ENCODE assay signal across 10 mouse cellular contexts in genomic region chr15:97054131-97054530, GRCm38 (mm10). TPM values are rescaled to one million over a fixed set of nuclear protein-coding genes. Genes with fewer than 3 reads are reported as not detected.
DNase-seq lines count a peak whose midpoint lies in the region; ATAC-seq and TF ChIP-seq lines count a peak whose summit lies in the region.
"Had no signal": no experiment of that assay in that cellular context is flagged by ENCODE, and none has a peak within 500 bp of the region (broad histone marks: within the 10 kb centered on the region; RNA-seq: fewer than 3 reads in every experiment).

No protein-coding gene starts in this region.

- H3K27ac ChIP-seq in kidney, postnatal 0 days: no peak overlapping the region; the same call in 1 of the 2 replicates
- H3K27ac ChIP-seq in forebrain, embryonic 13.5 days: no peak overlapping the region
- no peak overlapping the region for H3K27ac ChIP-seq in limb, embryonic 12.5 days
- no peak overlapping the region for H3K27ac ChIP-seq in small intestine, adult 2 months (ENCODE audit: insufficient read depth, low read depth, low read length)

- peak overlapping the region; percentile 75 for H3K4me2 ChIP-seq in kidney, postnatal 0 days (ENCODE audit: low read length)
- peak overlapping the region; percentile 56 for H3K4me2 ChIP-seq in forebrain, embryonic 13.5 days
- peak overlapping the region; percentile 70 for H3K4me2 ChIP-seq in limb, embryonic 12.5 days

- TF ChIP-seq POLR2A in small intestine, adult 2 months (IDR thresholded peaks at IDR 0.05; ENCODE audit: low read depth, low read length): no peak

- peak overlapping the region; percentile 55 for H3K9ac ChIP-seq in kidney, postnatal 0 days (ENCODE audit: low read depth, low read length)
- no peak overlapping the region for H3K9ac ChIP-seq in forebrain, embryonic 13.5 days
- peak overlapping the region; percentile 65 for H3K9ac ChIP-seq in limb, embryonic 12.5 days (replicated peaks)

- H3K9me3 ChIP-seq in kidney, postnatal 0 days (replicated peaks; ENCODE audit: low read length): no peaks in the 10 kb centered on the region; the same call in 1 of the 2 replicates
- H3K9me3 ChIP-seq in forebrain, embryonic 13.5 days (replicated peaks): peaks cover 24% of the 10 kb centered on the region; the same call in 1 of the 2 replicates
- peaks cover 19% of the 10 kb centered on the region for H3K9me3 ChIP-seq in limb, embryonic 12.5 days

- 54% methylated on average over 15 of the region's 15 CpGs for WGBS in kidney, postnatal 0 days
- WGBS in forebrain, embryonic 13.5 days: 65% methylated on average over 15 of the region's 15 CpGs
- WGBS in limb, embryonic 12.5 days: 53% methylated on average over 15 of the region's 15 CpGs
- WGBS in small intestine, adult 2 months: 64% methylated on average over 15 of the region's 15 CpGs

- no peaks in the 10 kb centered on the region for H3K36me3 ChIP-seq in kidney, postnatal 0 days (ENCODE audit: insufficient read depth, low read length)
- H3K36me3 ChIP-seq in forebrain, embryonic 13.5 days (ENCODE audit: poor library complexity, severe bottlenecking): no peaks in the 10 kb centered on the region
- H3K36me3 ChIP-seq in limb, embryonic 12.5 days: no peaks in the 10 kb centered on the region
- H3K36me3 ChIP-seq in small intestine, adult 2 months (ENCODE audit: control insufficient read depth, insufficient read depth, low read length): no peaks in the 10 kb centered on the region

- H3K4me3 ChIP-seq in kidney, postnatal 0 days (replicated peaks; ENCODE audit: low read depth, low read length): peak overlapping the region; percentile 39
- H3K4me3 ChIP-seq in forebrain, embryonic 13.5 days: peak overlapping the region; percentile 28
- H3K4me3 ChIP-seq in limb, embryonic 12.5 days (replicated peaks): peak overlapping the region; percentile 53
- 0 out of 2 replicates have a peak overlapping the region, but pooled peaks have one; percentile 12 for H3K4me3 ChIP-seq in small intestine, adult 2 months (ENCODE audit: low read depth, low read length)

- intact Hi-C loops in left cerebral cortex, postnatal 36 days (cut with DNase I): no loop called here

- no peaks in the 10 kb centered on the region for H3K27me3 ChIP-seq in kidney, postnatal 0 days (ENCODE audit: insufficient read depth, low read length)
- H3K27me3 ChIP-seq in forebrain, embryonic 13.5 days: peaks cover 16% of the 10 kb centered on the region; the same call in 1 of the 2 replicates
- no peaks in the 10 kb centered on the region for H3K27me3 ChIP-seq in limb, embryonic 12.5 days
- peaks cover 9% of the 10 kb centered on the region; the same call in 1 of the 2 replicates for H3K27me3 ChIP-seq in small intestine, adult 2 months (ENCODE audit: control insufficient read depth, insufficient read depth, low read length)
- H3K27me3 ChIP-seq: Patski had no signal

- TF ChIP-seq CTCF in kidney, postnatal 0 days (IDR thresholded peaks at IDR 0.05; ENCODE audit: low read depth): no peak
- no peak for TF ChIP-seq CTCF in small intestine, adult 2 months (IDR thresholded peaks at IDR 0.05; ENCODE audit: extremely low read depth, insufficient read length, insufficient replicate concordance, low read depth, low read length)

- no peak for ATAC-seq in kidney, postnatal 0 days (replicated peaks; ENCODE audit: low FRiP score, low read depth)
- no peak for ATAC-seq in forebrain, embryonic 13.5 days
- no peak for ATAC-seq in limb, embryonic 12.5 days (ENCODE audit: insufficient number of reproducible peaks, insufficient read depth, low FRiP score, low TSS enrichment, low read depth)
- ATAC-seq: Patski had no signal

- H3K4me1 ChIP-seq in kidney, postnatal 0 days (replicated peaks; ENCODE audit: insufficient read depth, low read length): no peaks in the 10 kb centered on the region
- H3K4me1 ChIP-seq in forebrain, embryonic 13.5 days: 0 out of 2 replicates have a peak, but pooled peaks cover 16% of the 10 kb centered on the region
- peaks cover 19% of the 10 kb centered on the region for H3K4me1 ChIP-seq in limb, embryonic 12.5 days (replicated peaks)
- H3K4me1 ChIP-seq in small intestine, adult 2 months (ENCODE audit: control insufficient read depth, insufficient read depth, insufficient read length, low read length): no peaks in the 10 kb centered on the region

- no peak for DNase-seq in kidney, postnatal 0 days (ENCODE audit: low spot score)
- DNase-seq in kidney, adult 9 months: no peak
- DNase-seq in MN1 (ENCODE audit: low spot score): no peak
- no peak for DNase-seq in left cerebral cortex, postnatal 36 days (ENCODE audit: low spot score in 2 of 2)
- no peak for DNase-seq in gastrocnemius, adult 8-10 months (ENCODE audit: low spot score in 2 of 2)
- DNase-seq: kidney, postnatal 36 days had no signal

RNA-seq across cellular contexts. Expression of gene Slc38a4, which starts 1.6 kb away (rescaled TPM):
- 38.4 and 41.3 TPM in 2 replicates for polyA plus RNA-seq in kidney, postnatal 0 days (2015; fragmentation: Nextera tagmentation; extraction: Ambion mirVana)
- polyA plus RNA-seq in forebrain, embryonic 13.5 days (2015; fragmentation: Nextera tagmentation; extraction: Ambion mirVana): 2.7 and 3.2 TPM in 2 replicates
- 57.7 and 66.8 TPM in 2 replicates for polyA plus RNA-seq in limb, embryonic 12.5 days (2016; fragmentation: Nextera tagmentation; extraction: Ambion mirVana)
- polyA plus RNA-seq in small intestine, adult 2 months (2012; rRNA removed): 0.30 and 0.44 TPM in 2 replicates
- total RNA-seq in left cerebral cortex, postnatal 36 days (2021): 1 to 10 TPM in 1 of 2 experiments, under 1 TPM in 1; 0.64 to 1.4 TPM
- 100 to 1,000 TPM; 122 to 173 (median 146) TPM for total RNA-seq in gastrocnemius, adult 8-10 months (2022)
